Mouse (Mus musculus) WW6 (cell line): ENCODE measurements around the gene Cd5l.
"Not testable (repeated sequence)": the region's sequence is repeated elsewhere in the genome, so short reads cannot be mapped to it uniquely, and the experiment has no call there.

Experiments
- DNase-seq: peaks from one replicate; pipeline ENCODE4 v3.0.0-alpha.2; 2013; ENCODE audit warnings: low read depth, low spot score

Gene Cd5l

GRCm38 (mm10) chr3:87357581-87357980 lies at the start of gene Cd5l:
Cd5l (plus strand) TSS chr3:87357881.
- no peak for DNase-seq

GRCm38 (mm10) chr3:87309922-87310321 lies 47.8 kb upstream of the Cd5l start:
- no peak for DNase-seq

DNA sequence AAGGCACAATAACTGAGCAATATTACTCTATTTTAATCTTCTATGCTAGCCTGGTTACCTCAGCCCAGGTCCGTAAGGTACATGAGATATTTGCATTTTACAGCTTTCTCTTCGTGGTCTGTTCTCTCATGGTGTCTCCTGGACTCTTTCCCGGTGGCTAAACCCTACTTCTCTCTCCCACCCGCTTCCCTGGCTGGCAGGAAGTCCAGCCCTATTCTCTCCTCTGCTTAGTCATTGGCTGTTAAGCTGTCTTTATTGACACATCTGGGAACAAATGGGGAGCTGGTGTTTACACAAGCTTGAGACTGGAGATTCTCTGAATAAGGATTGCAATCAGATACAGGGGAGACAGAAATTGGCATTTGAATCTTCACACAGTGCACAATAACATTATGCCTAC lies 35.1 kb upstream of the Cd5l start:
- no peak for DNase-seq

- no peak for DNase-seq
These were observed 33.9 kb upstream of the Cd5l start for GRCm38 (mm10) chr3:87323778-87324177.

- no peak for DNase-seq
These were observed 19.8 kb upstream of the Cd5l start for GRCm38 (mm10) chr3:87337899-87338298.

- DNase-seq = not testable (repeated sequence)
These were observed 6.7 kb upstream of the Cd5l start for GRCm38 (mm10) chr3:87350992-87351391.

DNA sequence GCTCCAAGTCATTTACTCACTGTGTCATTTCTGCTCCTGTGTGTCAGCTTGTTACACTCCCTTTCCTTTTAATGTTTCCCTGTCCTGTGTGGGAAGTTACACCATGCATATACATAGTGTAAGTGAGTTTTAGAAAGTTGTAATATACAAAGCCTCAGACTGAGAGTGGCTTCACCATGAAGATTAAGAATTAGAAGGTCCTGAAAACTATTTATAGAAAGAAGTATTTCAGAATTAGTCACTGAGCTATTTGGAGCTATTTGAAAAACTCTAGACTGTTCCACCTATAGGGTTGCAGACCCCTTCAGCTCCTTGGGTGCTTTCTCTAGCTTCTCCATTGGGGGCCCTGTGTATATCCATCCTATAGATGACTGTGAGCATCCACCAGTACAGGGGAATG lies 1.5 kb downstream of the Cd5l start:
- no peak for DNase-seq

DNA sequence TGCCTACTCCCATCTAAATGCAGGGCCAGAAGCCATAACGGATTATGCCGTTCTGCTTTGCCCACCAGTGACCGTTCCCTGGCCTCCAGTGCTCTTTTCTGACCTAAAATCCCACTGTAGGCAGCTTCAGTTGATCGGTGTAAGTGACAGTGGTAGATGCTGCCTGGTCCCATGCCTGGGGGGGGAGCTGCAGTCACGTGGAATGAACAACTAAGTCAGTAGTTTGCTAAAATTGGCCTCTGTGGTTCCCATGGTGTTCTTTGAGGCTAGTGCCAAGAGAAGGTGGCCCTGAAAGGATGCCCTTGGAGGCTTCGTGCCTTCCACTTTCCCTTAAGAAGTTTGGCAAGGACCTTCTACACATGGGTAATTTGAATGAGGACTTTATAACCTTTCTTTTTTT lies 2.8 kb downstream of the Cd5l start:
- no peak for DNase-seq

- no peak for DNase-seq
These were observed 8.0 kb downstream of the Cd5l start for GRCm38 (mm10) chr3:87365691-87366090.

DNA sequence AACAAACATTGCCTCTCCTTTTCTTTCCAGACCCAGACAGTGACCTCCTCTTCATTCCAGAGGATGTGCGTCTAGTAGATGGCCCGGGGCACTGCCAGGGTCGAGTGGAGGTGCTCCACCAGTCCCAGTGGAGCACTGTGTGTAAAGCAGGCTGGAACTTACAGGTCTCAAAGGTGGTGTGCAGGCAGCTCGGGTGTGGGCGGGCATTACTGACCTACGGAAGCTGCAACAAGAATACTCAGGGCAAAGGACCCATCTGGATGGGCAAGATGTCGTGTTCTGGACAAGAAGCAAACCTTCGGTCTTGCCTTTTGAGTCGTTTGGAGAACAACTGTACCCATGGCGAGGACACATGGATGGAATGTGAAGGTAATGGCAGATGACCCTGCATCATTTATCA lies 9.8 kb downstream of the Cd5l start:
- no peak for DNase-seq

DNA sequence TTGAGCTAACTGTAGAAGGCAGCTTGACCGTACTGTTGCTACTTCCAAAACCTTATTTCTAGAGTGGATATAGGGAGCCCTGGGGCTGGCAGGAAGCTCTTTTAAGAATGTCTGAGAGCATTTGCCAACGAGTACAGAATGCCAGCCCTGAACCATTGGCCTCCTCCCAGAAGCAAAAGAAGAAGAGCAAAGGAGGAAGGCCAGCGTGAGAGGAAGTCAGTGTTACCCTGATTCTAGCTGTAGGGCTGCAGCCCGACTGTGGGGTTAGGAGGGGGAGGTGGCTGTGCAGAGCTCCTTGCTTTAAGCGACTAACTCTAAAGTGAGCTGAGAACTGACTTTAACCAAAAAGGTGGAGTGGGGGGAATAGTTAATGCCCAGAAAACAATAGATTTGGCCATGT lies 11.5 kb downstream of the Cd5l start:
- DNase-seq = no peak

GRCm38 (mm10) chr3:87376195-87377165 lies 18.8 kb downstream of the Cd5l start, which contains the start of gene Fcrl1:
Fcrl1 (plus strand) TSS chr3:87376387.
- no peak for DNase-seq

- no peak for DNase-seq
These were observed 19.5 kb downstream of the Cd5l start for GRCm38 (mm10) chr3:87377228-87377627.

- DNase-seq = no peak
These were observed 20.0 kb downstream of the Cd5l start for GRCm38 (mm10) chr3:87377719-87378118.

DNA sequence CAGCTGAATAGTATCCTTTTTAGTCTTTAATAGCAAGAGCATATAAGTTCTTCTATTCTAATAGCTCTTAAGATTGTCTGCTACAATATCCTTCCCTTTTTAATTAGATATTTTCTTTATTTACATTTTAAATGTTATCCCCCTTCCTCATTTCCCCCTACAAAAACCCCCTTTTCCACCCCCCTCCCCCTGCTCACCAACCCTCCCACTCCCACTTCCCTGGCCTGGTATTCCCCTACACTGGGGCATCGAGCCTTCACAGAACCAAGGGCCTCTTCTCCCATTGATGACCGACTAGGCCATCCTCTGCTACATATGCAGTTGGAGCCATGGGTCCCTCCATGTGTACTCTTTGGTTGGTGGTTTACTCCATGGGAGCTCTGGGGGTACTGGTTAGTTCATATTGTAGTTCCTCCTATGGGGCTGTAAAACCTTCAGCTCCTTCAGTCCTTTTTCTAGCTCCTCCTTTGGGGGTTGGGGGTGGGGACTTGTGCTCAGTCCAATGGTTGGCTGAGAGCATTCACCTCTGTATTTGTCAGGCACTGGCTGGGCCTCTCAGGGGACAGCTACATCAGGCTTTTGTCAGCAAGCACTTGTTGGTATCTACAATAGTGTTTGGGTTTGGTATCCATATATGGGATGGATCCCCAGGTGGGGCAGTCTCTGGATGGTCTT lies 22.1 kb downstream of the Cd5l start:
- not testable (repeated sequence) for DNase-seq

DNA sequence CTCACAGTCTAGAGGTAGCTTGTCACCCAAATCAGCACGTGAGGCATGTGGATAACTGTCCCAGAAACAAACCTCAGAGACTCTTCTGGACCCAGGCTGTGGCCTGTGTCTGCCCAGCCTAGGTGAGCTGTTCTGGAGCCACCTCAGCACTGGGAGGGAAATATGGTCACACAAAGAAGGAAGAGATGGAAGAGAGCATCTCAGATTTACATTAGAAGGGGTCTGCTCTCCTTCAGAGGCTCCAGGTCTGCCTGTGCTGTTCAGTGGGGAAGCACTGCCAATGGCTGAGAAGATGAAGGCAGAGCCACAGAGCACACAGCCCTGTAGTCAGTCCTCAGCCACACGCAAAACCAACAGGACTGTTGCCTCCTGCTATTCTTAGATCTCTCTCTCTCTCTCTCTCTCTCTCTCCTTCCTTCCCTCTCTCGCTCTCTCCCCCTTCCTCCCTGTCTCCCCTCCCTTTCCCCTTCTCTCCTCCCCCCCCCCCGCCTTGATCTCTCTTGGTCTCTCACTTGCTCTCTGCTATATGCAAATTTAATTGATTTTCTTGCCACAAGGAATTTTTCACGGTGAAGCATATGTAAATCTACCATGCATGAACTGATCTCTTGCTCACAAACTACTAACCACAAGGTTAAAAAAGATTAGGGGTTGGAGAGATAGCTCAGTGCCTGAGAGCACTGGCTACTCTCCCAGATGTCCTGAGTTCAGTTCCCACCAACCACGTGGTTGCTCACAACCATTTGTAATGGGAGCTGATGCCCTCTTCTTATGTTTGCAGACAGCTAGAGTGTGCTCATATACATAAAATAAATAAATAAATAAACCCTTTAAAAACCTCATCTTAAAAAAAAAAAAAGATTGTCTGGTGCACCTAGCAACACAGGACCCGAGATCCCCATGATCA lies 24.4 kb downstream of the Cd5l start:
- no peak for DNase-seq

DNA sequence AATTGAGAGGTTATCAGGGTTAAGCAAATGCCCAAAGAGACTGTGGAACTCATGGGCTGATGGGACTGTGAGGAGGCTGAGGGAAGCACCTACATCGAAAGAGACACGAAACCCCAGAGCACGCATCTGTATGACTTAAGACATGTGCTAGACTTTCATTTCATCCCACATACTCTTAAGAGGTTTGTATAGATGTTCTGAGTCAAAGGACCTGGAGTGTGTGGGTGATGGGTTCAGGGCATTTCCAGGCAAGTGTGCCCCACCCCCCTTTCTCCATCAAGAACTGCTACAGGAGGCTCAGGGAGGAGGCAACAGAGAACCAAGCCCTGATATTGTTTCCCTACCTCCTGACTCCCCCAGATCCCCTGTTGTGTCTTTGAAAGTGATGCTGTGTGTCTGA lies 25.6 kb downstream of the Cd5l start:
- DNase-seq = no peak

DNA sequence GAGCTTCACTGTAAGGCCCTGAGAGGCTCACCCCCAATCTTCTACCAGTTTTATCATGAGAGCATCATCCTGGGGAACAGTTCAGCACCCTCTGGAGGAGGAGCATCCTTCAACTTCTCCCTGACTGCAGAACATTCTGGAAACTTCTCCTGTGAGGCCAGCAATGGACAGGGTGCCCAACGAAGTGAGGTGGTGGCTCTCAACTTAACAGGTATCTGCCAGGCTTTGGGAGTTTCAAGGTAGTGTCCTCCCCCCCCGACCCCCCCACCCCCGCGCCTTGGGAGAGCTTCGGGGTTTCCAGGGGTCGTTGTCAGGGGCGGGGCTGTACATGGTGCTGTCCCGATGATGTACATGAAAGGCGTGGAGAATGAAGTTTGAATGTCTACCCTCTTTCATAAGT lies 27.4 kb downstream of the Cd5l start:
- no peak for DNase-seq

- DNase-seq = no peak
These were observed 33.3 kb downstream of the Cd5l start for GRCm38 (mm10) chr3:87390935-87391334.

DNA sequence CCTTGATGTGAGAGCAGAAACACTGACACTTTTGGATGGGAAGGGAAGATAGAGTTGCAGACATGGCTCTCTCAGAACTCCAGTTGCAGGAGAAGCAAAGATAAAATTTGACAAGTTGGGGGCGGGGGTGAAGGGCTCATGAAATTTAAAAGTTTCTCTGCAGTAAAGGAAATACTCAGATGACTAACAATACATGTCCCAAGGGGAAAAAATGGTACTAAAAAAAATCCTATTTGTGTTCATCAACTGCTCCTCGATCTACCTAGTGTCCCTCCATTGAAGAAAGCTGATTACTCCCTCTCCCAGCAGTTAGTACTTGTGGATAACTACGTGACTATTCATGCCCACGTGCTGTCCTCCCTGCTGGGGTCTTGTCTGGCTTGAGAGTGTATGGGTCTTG lies 41.1 kb downstream of the Cd5l start:
- DNase-seq = no peak

DNA sequence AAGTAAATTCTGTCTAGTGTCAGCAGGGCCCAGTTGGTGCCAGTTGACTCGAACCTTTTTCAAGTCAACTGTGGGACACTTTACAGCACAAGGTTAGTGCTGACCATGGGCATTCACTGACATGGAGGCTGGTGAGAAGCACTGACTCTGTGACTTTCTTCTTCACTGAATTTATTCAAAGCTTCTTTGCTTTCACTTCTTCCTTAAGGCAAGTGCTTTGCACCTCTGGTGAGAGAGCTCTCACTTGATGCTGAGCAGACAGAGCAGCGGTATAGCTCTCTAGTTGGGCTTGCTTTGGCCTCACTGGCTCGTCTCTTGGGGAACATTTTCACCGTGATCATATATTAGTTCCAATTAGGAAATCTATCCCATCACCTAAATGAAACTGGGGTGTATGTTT lies 42.2 kb downstream of the Cd5l start:
- DNase-seq = no peak

DNA sequence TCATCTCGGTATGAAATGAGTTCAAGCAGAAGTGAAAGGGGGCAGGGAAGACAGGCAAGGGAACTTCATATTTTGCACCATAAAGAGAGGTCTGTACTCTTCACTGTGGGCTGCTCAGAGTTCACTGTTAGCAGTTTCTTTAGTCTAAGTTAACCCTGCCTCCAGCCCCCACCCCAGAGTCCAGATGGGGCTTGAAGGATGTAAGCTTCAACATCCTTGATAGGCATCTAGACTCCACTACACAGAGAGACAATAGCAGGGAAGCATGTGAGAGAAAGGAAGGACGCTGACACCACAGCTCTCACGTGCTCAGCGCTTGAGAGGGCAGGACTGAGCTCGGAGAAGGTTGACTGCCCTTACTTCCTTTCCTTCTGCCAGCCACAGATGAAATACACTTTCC lies 43.6 kb downstream of the Cd5l start:
- no peak for DNase-seq
